In the genomic region with DNA sequence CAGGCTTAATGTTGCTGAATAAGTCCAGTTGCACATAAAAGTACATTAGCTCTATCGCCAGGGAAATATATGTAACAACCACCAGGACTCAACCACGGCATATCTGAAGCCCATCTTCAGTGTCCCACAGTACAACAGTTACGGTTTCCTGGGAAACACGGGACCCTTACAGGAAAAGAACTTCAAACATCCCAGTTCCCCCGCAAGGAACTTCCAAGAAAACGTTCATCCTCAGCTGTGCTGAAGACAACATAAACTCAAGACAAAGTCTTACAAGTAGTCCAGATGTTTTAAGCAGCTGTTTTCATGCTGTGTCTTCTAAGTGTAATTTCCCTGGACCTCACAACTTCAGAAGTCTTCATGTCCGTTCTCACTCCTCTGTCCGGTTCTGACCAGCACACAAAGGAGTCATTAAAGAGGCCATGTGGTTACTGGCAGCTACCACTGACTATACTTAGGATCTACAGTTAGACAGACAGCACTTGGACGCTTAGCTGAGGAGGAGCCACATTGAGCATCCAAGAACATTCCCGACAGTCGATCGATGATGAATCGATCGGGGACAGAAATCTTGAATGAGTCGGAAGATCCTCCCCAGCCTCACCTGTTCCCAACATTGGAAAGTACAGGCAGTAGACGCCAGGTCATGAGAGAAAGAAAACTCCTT, we compare ENCODE assay signal across 8 mouse cellular contexts. TPM values are rescaled to one million over a fixed set of nuclear protein-coding genes. Genes with fewer than 3 reads are reported as not detected.
DNase-seq lines count a peak whose midpoint lies in the region; ATAC-seq and TF ChIP-seq lines count a peak whose summit lies in the region.

No protein-coding gene starts in this region.

- no peaks in the 10 kb centered on the region for H3K27me3 ChIP-seq in heart, embryonic 15.5 days
- H3K27me3 ChIP-seq in liver, embryonic 12.5 days (replicated peaks): no peaks in the 10 kb centered on the region
- no peaks in the 10 kb centered on the region for H3K27me3 ChIP-seq in small intestine, adult 2 months (ENCODE audit: control insufficient read depth, insufficient read depth, low read length)

- peak; percentile 8 for DNase-seq in ovary, postnatal 36 days (ENCODE audit: low spot score)
- no peak for DNase-seq in ovary, postnatal 14 days (ENCODE audit: low spot score)
- DNase-seq in c-Kit-positive CD71-positive TER-119-positive erythroid progenitor cells, embryonic 14.5 days (ENCODE audit: low spot score): peak; percentile 59
- no peak for DNase-seq in left cerebral cortex, adult 8-10 months (ENCODE audit: low spot score in 2 of 2)
- no peak for DNase-seq in thymus, postnatal 36 days

- no peak for TF ChIP-seq CTCF in small intestine, adult 2 months (IDR thresholded peaks at IDR 0.05; ENCODE audit: extremely low read depth, insufficient read length, insufficient replicate concordance, low read depth, low read length)

- H3K4me2 ChIP-seq in heart, embryonic 15.5 days: peak overlapping the region; percentile 68
- peak overlapping the region; percentile 93 for H3K4me2 ChIP-seq in liver, embryonic 12.5 days

- no peak for ATAC-seq in heart, embryonic 15.5 days (replicated peaks; ENCODE audit: insufficient number of reproducible peaks, insufficient read depth, low FRiP score, low read depth)
- ATAC-seq in liver, embryonic 12.5 days: 0 out of 2 replicates have a peak, but pooled peaks have one; percentile 8

- H3K4me3 ChIP-seq in heart, embryonic 15.5 days: peak overlapping the region; percentile 91
- H3K4me3 ChIP-seq in liver, embryonic 12.5 days: peak overlapping the region; percentile 97
- peak overlapping the region; percentile 98 for H3K4me3 ChIP-seq in small intestine, adult 2 months (ENCODE audit: low read depth, low read length)

- H3K4me1 ChIP-seq in heart, embryonic 15.5 days (replicated peaks): peaks cover 18% of the 10 kb centered on the region
- H3K4me1 ChIP-seq in liver, embryonic 12.5 days: peaks cover 32% of the 10 kb centered on the region
- peaks cover 3% of the 10 kb centered on the region; the same call in 1 of the 2 replicates for H3K4me1 ChIP-seq in small intestine, adult 2 months (ENCODE audit: control insufficient read depth, insufficient read depth, insufficient read length, low read length)

- H3K36me3 ChIP-seq in heart, embryonic 15.5 days: no peaks in the 10 kb centered on the region
- peaks cover 5% of the 10 kb centered on the region for H3K36me3 ChIP-seq in liver, embryonic 12.5 days
- no peaks in the 10 kb centered on the region for H3K36me3 ChIP-seq in small intestine, adult 2 months (ENCODE audit: control insufficient read depth, insufficient read depth, low read length)

- peak overlapping the region; percentile 93 for H3K9ac ChIP-seq in heart, embryonic 15.5 days
- peak overlapping the region; percentile 97 for H3K9ac ChIP-seq in liver, embryonic 12.5 days

- TF ChIP-seq POLR2A in small intestine, adult 2 months (IDR thresholded peaks at IDR 0.05; ENCODE audit: low read depth, low read length): no peak

- no peaks in the 10 kb centered on the region for H3K9me3 ChIP-seq in heart, embryonic 15.5 days (replicated peaks)
- H3K9me3 ChIP-seq in liver, embryonic 12.5 days (replicated peaks): no peaks in the 10 kb centered on the region

- H3K27ac ChIP-seq in heart, embryonic 15.5 days: no peak overlapping the region
- H3K27ac ChIP-seq in liver, embryonic 12.5 days: peak overlapping the region; percentile 87
- no peak overlapping the region for H3K27ac ChIP-seq in small intestine, adult 2 months (ENCODE audit: insufficient read depth, low read depth, low read length)

- WGBS in heart, embryonic 15.5 days: 8% methylated on average over 16 of the region's 16 CpGs
- WGBS in liver, embryonic 12.5 days (ENCODE audit: insufficient replicate concordance): 6% methylated on average over 16 of the region's 16 CpGs
- WGBS in small intestine, adult 2 months: 5% methylated on average over 16 of the region's 16 CpGs

RNA-seq across cellular contexts. Expression of a gene that starts 0.9 kb away (rescaled TPM):
- polyA plus RNA-seq in heart, embryonic 15.5 days (2015; fragmentation: Nextera tagmentation; extraction: Ambion mirVana): 8.6 and 8.7 TPM in 2 replicates
- 16.4 and 16.6 TPM in 2 replicates for polyA plus RNA-seq in liver, embryonic 12.5 days (2016; fragmentation: Nextera tagmentation; extraction: Ambion mirVana)
- 2.9 and 6.4 TPM in 2 replicates for polyA plus RNA-seq in small intestine, adult 2 months (2012; rRNA removed)
- 10 to 100 TPM; 43.2 to 52.2 (median 48.8) TPM for total RNA-seq in left cerebral cortex, adult 8-10 months (2022)

RNA-seq across cellular contexts. Expression of a gene that starts 0.9 kb away (rescaled TPM):
- polyA plus RNA-seq in heart, embryonic 15.5 days (2015; fragmentation: Nextera tagmentation; extraction: Ambion mirVana): 93.0 and 94.9 TPM in 2 replicates
- polyA plus RNA-seq in liver, embryonic 12.5 days (2016; fragmentation: Nextera tagmentation; extraction: Ambion mirVana): 33.9 and 35.1 TPM in 2 replicates
- polyA plus RNA-seq in small intestine, adult 2 months (2012; rRNA removed): 0.96 and 1.1 TPM in 2 replicates
- total RNA-seq in left cerebral cortex, adult 8-10 months (2022): 100 to 1,000 TPM in 1 of 4 experiments, 10 to 100 TPM in 3; 76.8 to 109 (median 82.3) TPM

RNA-seq across cellular contexts. Expression of a gene that starts 38.5 kb away (rescaled TPM):
- 79.6 and 84.9 TPM in 2 replicates for polyA plus RNA-seq in heart, embryonic 15.5 days (2015; fragmentation: Nextera tagmentation; extraction: Ambion mirVana)
- polyA plus RNA-seq in liver, embryonic 12.5 days (2016; fragmentation: Nextera tagmentation; extraction: Ambion mirVana): 32.1 and 36.9 TPM in 2 replicates
- 35.6 and 37.5 TPM in 2 replicates for polyA plus RNA-seq in small intestine, adult 2 months (2012; rRNA removed)
- 10 to 100 TPM; 45.8 to 55.0 (median 50.0) TPM for total RNA-seq in left cerebral cortex, adult 8-10 months (2022)

RNA-seq across cellular contexts. Expression of a gene that starts 46.9 kb away (rescaled TPM):
- 15.4 and 16.1 TPM in 2 replicates for polyA plus RNA-seq in heart, embryonic 15.5 days (2015; fragmentation: Nextera tagmentation; extraction: Ambion mirVana)
- 14.3 and 15.7 TPM in 2 replicates for polyA plus RNA-seq in liver, embryonic 12.5 days (2016; fragmentation: Nextera tagmentation; extraction: Ambion mirVana)
- 1.3 and 2.1 TPM in 2 replicates for polyA plus RNA-seq in small intestine, adult 2 months (2012; rRNA removed)
- total RNA-seq in left cerebral cortex, adult 8-10 months (2022): 10 to 100 TPM; 23.2 to 36.4 (median 29.9) TPM

Comparison
In these comparisons a context has a peak if more than half of its experiments do, and no peak if none do; other contexts are left out.
1. DNase-seq: peak in ovary, postnatal 36 days (single experiment) and c-Kit-positive CD71-positive TER-119-positive erythroid progenitor cells, embryonic 14.5 days (single experiment); none in ovary, postnatal 14 days (single experiment), left cerebral cortex, adult 8-10 months (0 of 2) and thymus, postnatal 36 days (0 of 2).
2. RNA of a gene that starts 0.9 kb away (polyA plus RNA-seq): 93.0 to 94.9 TPM in heart, embryonic 15.5 days and 33.9 to 35.1 TPM in liver, embryonic 12.5 days; 0.96 to 1.1 TPM in small intestine, adult 2 months; every median in the first group is over 10 times any median in the second.
3. Peak in every context shown above with its lines, with median percentiles within 50 percentile points of each other: H3K4me3 ChIP-seq.